ENCODE assay signal across 20 mouse cellular contexts in the genomic region with DNA sequence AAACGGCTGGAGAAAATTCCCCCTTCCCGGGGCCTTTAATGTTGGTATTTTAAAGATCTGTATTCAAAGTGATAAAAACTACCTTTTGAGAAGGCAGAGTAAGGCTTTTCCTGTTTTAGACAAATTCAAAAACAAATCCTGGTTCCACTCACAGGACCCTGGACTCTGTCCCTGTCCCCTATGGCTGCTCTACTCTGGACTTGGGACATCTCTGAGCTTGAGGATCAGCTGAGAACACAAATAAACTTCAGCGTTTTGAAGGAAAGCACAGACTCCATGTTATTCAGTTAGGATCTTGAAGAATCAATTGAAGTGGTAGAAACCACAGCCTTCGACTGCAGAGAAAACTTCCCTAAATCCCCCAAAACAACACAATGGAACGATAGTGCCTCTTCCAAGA. TPM values are rescaled to one million over a fixed set of nuclear protein-coding genes. Genes with fewer than 3 reads are reported as not detected.
DNase-seq lines count a peak whose midpoint lies in the region; ATAC-seq and TF ChIP-seq lines count a peak whose summit lies in the region.
"Had no signal": no experiment of that assay in that cellular context is flagged by ENCODE, and none has a peak within 500 bp of the region (broad histone marks: within the 10 kb centered on the region; RNA-seq: fewer than 3 reads in every experiment).

No protein-coding gene starts in this region.

- H3K4me1 ChIP-seq in forebrain, postnatal 0 days (ENCODE audit: insufficient read depth): no peaks in the 10 kb centered on the region
- H3K4me1 ChIP-seq in forebrain, embryonic 14.5 days (ENCODE audit: control insufficient read depth, insufficient read depth, low read length): no peaks in the 10 kb centered on the region
- no peaks in the 10 kb centered on the region for H3K4me1 ChIP-seq in liver, postnatal 0 days (ENCODE audit: insufficient read depth)
- 0 out of 2 replicates have a peak, but pooled peaks cover 2% of the 10 kb centered on the region for H3K4me1 ChIP-seq in liver, embryonic 11.5 days (replicated peaks; ENCODE audit: control insufficient read depth, insufficient read depth, low read length)
- no peaks in the 10 kb centered on the region for H3K4me1 ChIP-seq in midbrain, embryonic 13.5 days (replicated peaks)

- H3K36me3 ChIP-seq in forebrain, postnatal 0 days (ENCODE audit: insufficient read depth): no peaks in the 10 kb centered on the region
- H3K36me3 ChIP-seq in forebrain, embryonic 14.5 days (ENCODE audit: control insufficient read depth, insufficient read depth, low read length): no peaks in the 10 kb centered on the region
- H3K36me3 ChIP-seq in liver, postnatal 0 days (replicated peaks; ENCODE audit: insufficient read depth, low read length): no peaks in the 10 kb centered on the region
- H3K36me3 ChIP-seq in liver, embryonic 11.5 days (ENCODE audit: control insufficient read depth, insufficient read depth, low read length): no peaks in the 10 kb centered on the region
- peaks cover 19% of the 10 kb centered on the region; the same call in 1 of the 2 replicates for H3K36me3 ChIP-seq in macrophage (ENCODE audit: inconsistent target)
- no peaks in the 10 kb centered on the region for H3K36me3 ChIP-seq in midbrain, embryonic 13.5 days
- H3K36me3 ChIP-seq: limb, embryonic 13.5 days; midbrain, embryonic 10.5 days had no signal

- no peak for TF ChIP-seq EP300 in liver, postnatal 0 days (IDR thresholded peaks at IDR 0.05; ENCODE audit: low read depth)

- H3K9me3 ChIP-seq in forebrain, postnatal 0 days (ENCODE audit: low read length): no peaks in the 10 kb centered on the region
- no peaks in the 10 kb centered on the region for H3K9me3 ChIP-seq in forebrain, embryonic 14.5 days (replicated peaks; ENCODE audit: control insufficient read depth, low read length)
- H3K9me3 ChIP-seq in liver, postnatal 0 days (ENCODE audit: low read length): no peaks in the 10 kb centered on the region
- no peaks in the 10 kb centered on the region for H3K9me3 ChIP-seq in liver, embryonic 11.5 days (ENCODE audit: control insufficient read depth, low read length)
- no peaks in the 10 kb centered on the region for H3K9me3 ChIP-seq in midbrain, embryonic 13.5 days
- H3K9me3 ChIP-seq: limb, embryonic 13.5 days; midbrain, embryonic 10.5 days had no signal

- no peak overlapping the region for H3K4me3 ChIP-seq in forebrain, postnatal 0 days (ENCODE audit: low read depth, low read length)
- no peak overlapping the region for H3K4me3 ChIP-seq in forebrain, embryonic 14.5 days (ENCODE audit: low read depth, low read length)
- no peak overlapping the region for H3K4me3 ChIP-seq in liver, postnatal 0 days (ENCODE audit: low read depth, low read length)
- no peak overlapping the region for H3K4me3 ChIP-seq in liver, embryonic 11.5 days (ENCODE audit: low read depth, low read length)
- H3K4me3 ChIP-seq in macrophage (ENCODE audit: inconsistent target): no peak overlapping the region
- H3K4me3 ChIP-seq in midbrain, embryonic 13.5 days (replicated peaks): no peak overlapping the region
- H3K4me3 ChIP-seq: layer of hippocampus, adult 2 months; limb, embryonic 13.5 days; midbrain, embryonic 10.5 days had no signal

- WGBS in forebrain, postnatal 0 days: 62% methylated on average over 5 of the region's 5 CpGs
- 69% methylated on average over 5 of the region's 5 CpGs for WGBS in forebrain, embryonic 14.5 days
- WGBS in liver, postnatal 0 days (ENCODE audit: insufficient replicate concordance): 44% methylated on average over 5 of the region's 5 CpGs
- WGBS in liver, embryonic 11.5 days: 58% methylated on average over 5 of the region's 5 CpGs
- WGBS in macrophage (ENCODE audit: missing documents): 75% methylated on average over 5 of the region's 5 CpGs
- WGBS in midbrain, embryonic 13.5 days: 67% methylated on average over 5 of the region's 5 CpGs

- no peak for ATAC-seq in forebrain, postnatal 0 days
- no peak for ATAC-seq in forebrain, embryonic 14.5 days
- ATAC-seq in liver, postnatal 0 days: no peak
- ATAC-seq in liver, embryonic 11.5 days (replicated peaks; ENCODE audit: low FRiP score): no peak
- ATAC-seq in midbrain, embryonic 13.5 days: no peak
- ATAC-seq: activated CD4-positive, CD25-positive, alpha-beta regulatory T cell, adult 4 months; hindbrain, postnatal 0 days; lung, postnatal 0 days had no signal

- no peak for TF ChIP-seq CTCF in forebrain, postnatal 0 days (IDR thresholded peaks at IDR 0.05; ENCODE audit: low read depth)
- no peak for TF ChIP-seq CTCF in liver, postnatal 0 days (IDR thresholded peaks at IDR 0.05; ENCODE audit: low read depth)

- H3K27me3 ChIP-seq in forebrain, postnatal 0 days (ENCODE audit: insufficient read depth, low read length): peaks cover 16% of the 10 kb centered on the region
- no peaks in the 10 kb centered on the region for H3K27me3 ChIP-seq in forebrain, embryonic 14.5 days (replicated peaks; ENCODE audit: control insufficient read depth, insufficient read depth, low read length)
- H3K27me3 ChIP-seq in liver, postnatal 0 days (ENCODE audit: insufficient read depth, low read length): no peaks in the 10 kb centered on the region
- no peaks in the 10 kb centered on the region for H3K27me3 ChIP-seq in liver, embryonic 11.5 days (replicated peaks; ENCODE audit: control insufficient read depth, insufficient read depth, low read length)
- peaks cover 31% of the 10 kb centered on the region for H3K27me3 ChIP-seq in midbrain, embryonic 13.5 days

- peak overlapping the region; percentile 19; the same call in 1 of the 2 replicates for H3K4me2 ChIP-seq in forebrain, postnatal 0 days (ENCODE audit: low read depth)
- no peak overlapping the region for H3K4me2 ChIP-seq in forebrain, embryonic 14.5 days (ENCODE audit: low read length)
- H3K4me2 ChIP-seq in liver, postnatal 0 days (ENCODE audit: low read depth, low read length): 0 out of 2 replicates have a peak overlapping the region, but pooled peaks have one; percentile 9
- H3K4me2 ChIP-seq in liver, embryonic 11.5 days: no peak overlapping the region
- H3K4me2 ChIP-seq in midbrain, embryonic 13.5 days (replicated peaks): no peak overlapping the region
- H3K4me2 ChIP-seq: heart, embryonic 11.5 days; limb, embryonic 13.5 days had no signal

- no peak overlapping the region for H3K9ac ChIP-seq in forebrain, postnatal 0 days
- no peak overlapping the region for H3K9ac ChIP-seq in forebrain, embryonic 14.5 days (ENCODE audit: low read length)
- H3K9ac ChIP-seq in liver, postnatal 0 days (replicated peaks): no peak overlapping the region
- no peak overlapping the region for H3K9ac ChIP-seq in liver, embryonic 11.5 days (ENCODE audit: low read depth, low read length)
- no peak overlapping the region for H3K9ac ChIP-seq in midbrain, embryonic 13.5 days (replicated peaks)
- H3K9ac ChIP-seq: limb, embryonic 13.5 days had no signal

- peaks cover 100% of the 10 kb centered on the region for H3K79me2 ChIP-seq in macrophage (ENCODE audit: inconsistent target)

- no peak overlapping the region for H3K27ac ChIP-seq in forebrain, postnatal 0 days (ENCODE audit: low read depth, low read length)
- no peak overlapping the region for H3K27ac ChIP-seq in forebrain, embryonic 14.5 days (ENCODE audit: low read depth, low read length)
- no peak overlapping the region for H3K27ac ChIP-seq in liver, postnatal 0 days (ENCODE audit: low read depth)
- no peak overlapping the region for H3K27ac ChIP-seq in liver, embryonic 11.5 days (ENCODE audit: low read depth, low read length)
- peak overlapping the region; percentile 98 for H3K27ac ChIP-seq in macrophage
- no peak overlapping the region for H3K27ac ChIP-seq in midbrain, embryonic 13.5 days
- H3K27ac ChIP-seq: hindbrain, postnatal 0 days; layer of hippocampus, adult 2 months; limb, embryonic 13.5 days; midbrain, embryonic 10.5 days had no signal

- DNase-seq in forebrain, postnatal 0 days: no peak
- no peak for DNase-seq in forebrain, embryonic 14.5 days (ENCODE audit: low spot score)
- peak; percentile 73 for DNase-seq in kidney, adult 9 months
- no peak for DNase-seq in kidney, adult 11 months
- no peak for DNase-seq in liver, postnatal 0 days
- no peak for DNase-seq in liver, embryonic 11.5 days (ENCODE audit: low spot score)
- DNase-seq: adrenal gland, adult 8-10 months; cerebellum, adult 18-20 months; cerebellum, postnatal 14 days; kidney, adult 8-10 months; retina, postnatal 1 day had no signal

RNA-seq across cellular contexts. Expression of a gene that starts 8.4 kb away (rescaled TPM):
- 16.7 and 20.9 TPM in 2 replicates for total RNA-seq in forebrain, postnatal 0 days (2014; rRNA removed)
- 4.3 and 5.0 TPM in 2 replicates for polyA plus RNA-seq in forebrain, postnatal 0 days (2015; fragmentation: Nextera tagmentation; extraction: Ambion mirVana)
- polyA plus RNA-seq in forebrain, embryonic 14.5 days (2014; fragmentation: Nextera tagmentation; extraction: Ambion mirVana): 4.5 and 6.1 TPM in 2 replicates
- 5.9 and 6.0 TPM in 2 replicates for polyA plus RNA-seq in liver, postnatal 0 days (2015; fragmentation: Nextera tagmentation; extraction: Ambion mirVana)
- polyA plus RNA-seq in liver, embryonic 11.5 days (2014; fragmentation: Nextera tagmentation; extraction: Ambion mirVana): 3.8 and 4.9 TPM in 2 replicates
- 100 to 1,000 TPM in 18 of 26 experiments, 10 to 100 TPM in 8; 44.1 to 385 (median 147) TPM for total RNA-seq in macrophage (2018; cell fraction: chromatin; rRNA removed)
- total RNA-seq in macrophage (2018; cell fraction: cytosol; rRNA removed): 100 to 1,000 TPM; 129 to 470 (median 308) TPM
- 100 to 1,000 TPM; 125 to 747 (median 306) TPM for total RNA-seq in macrophage (2018; cell fraction: nucleus; rRNA removed)
- 256 to 336 TPM (median 283 TPM) in 3 replicates for polyA plus RNA-seq in macrophage (2018)
- 5.0 and 5.6 TPM in 2 replicates for polyA plus RNA-seq in midbrain, embryonic 13.5 days (2015; fragmentation: Nextera tagmentation; extraction: Ambion mirVana)

Comparison
In these comparisons a context has a peak if more than half of its experiments do, and no peak if none do; other contexts are left out.
1. H3K4me2 ChIP-seq: peak in forebrain, postnatal 0 days (single experiment) and liver, postnatal 0 days (single experiment); none in forebrain, embryonic 14.5 days (single experiment), liver, embryonic 11.5 days (single experiment) and midbrain, embryonic 13.5 days (single experiment).
2. RNA of a gene that starts 8.4 kb away (polyA plus RNA-seq): 256 to 336 TPM in macrophage; 5.9 to 6.0 TPM in liver, postnatal 0 days, 5.0 to 5.6 TPM in midbrain, embryonic 13.5 days, 4.3 to 5.0 TPM in forebrain, postnatal 0 days, 3.8 to 4.9 TPM in liver, embryonic 11.5 days and 4.5 to 6.1 TPM in forebrain, embryonic 14.5 days; every median in the first group is over 10 times any median in the second.